Mouse (Mus musculus) liver, adult (tissue): ENCODE results near the gene Utp4.

Experiments
- GATA4 ChIP-seq: IDR thresholded peaks from 2 replicates; pipeline ENCODE4 v1.6.1; 2014; ENCODE audit warnings: mild to moderate bottlenecking, low read length; ENCODE audit not compliant: insufficient replicate concordance

Gene Utp4

DNA sequence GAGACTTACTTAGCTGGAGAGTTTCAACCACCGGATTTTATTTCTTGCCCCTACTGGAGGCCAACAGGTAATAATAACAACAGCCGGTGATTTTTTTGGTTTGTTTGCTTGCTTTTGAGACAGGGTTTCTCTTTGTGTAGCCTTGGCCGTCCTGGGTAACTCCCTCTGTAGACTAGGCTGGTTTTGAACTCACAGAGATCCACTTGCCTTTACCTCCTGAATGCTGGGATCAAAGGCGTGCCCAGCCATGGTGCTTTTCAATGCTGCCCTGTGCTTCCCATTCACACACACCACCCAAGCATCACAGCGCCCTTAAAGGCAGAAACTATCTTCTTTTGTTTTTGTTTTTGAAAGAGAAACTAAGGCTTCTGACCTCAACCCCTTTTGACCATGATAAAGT lies 36.5 kb downstream of the Utp4 start:
- TF ChIP-seq GATA4, result no peak

DNA sequence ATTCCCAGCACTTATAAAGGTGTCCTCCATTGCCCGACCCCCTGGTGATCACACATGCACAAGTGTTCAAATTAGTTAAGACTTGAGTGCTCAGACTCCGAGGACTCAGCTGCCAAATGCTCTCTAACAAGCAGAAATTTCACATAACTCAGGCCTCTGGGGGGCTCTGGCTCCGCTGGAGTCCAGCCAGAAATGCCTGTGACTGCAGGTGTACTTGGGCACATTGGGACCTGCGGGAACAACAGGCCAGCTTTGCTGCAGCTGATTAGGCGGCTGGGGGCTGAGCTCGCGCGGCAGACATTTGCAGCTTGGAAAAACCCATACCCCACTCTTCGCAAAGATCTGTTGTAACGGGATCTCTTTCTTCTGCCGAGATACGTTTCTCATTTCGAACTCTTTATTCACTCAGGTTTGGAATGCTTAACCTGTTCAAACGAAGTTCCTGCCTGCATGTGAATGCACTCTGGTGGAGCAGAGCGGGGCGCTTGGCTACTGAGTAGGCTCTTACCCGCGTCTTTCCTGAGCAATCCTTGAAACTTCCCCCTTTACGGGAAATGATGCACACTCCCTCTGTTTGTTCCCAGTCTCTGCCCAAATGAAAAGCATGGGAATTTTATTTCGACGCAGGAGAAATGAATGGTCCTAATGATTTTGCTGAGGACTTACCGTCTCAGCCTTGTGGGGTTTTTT lies 39.1 kb downstream of the Utp4 start:
- no peak for TF ChIP-seq GATA4

DNA sequence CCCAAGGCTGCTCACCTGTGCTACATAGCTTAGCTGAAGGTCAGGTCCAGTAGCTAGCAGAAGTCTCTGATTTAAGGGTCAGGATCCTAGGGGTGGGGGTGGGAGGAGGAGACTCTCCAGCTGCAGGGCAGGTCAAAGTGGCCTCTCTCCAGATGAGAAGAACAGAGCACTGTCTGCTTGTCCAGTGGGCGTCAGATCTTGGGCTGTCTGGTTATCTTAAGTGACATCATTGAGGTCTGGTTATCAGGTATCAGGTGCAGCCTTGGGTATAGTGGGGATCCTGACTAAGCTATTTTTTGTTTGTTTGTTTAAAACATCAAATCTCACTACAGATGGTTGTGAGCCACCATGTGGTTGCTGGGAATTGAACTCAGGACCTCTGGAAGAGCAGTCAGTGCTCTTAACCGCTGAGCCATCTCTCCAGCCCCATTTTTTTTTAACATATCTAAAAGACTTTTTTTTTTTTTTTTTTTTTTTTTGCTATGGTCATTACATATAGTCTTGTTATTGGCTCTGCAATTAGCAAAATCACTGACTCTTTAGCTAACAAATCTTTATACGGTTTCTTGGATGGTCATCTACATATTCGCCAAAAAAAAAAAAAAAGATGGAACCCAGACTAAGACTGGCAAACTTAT lies 40.2 kb downstream of the Utp4 start:
- TF ChIP-seq GATA4, result no peak

GRCm38 (mm10) chr8:106934226-106934977 lies 41.0 kb downstream of the Utp4 start:
- no peak for TF ChIP-seq GATA4

GRCm38 (mm10) chr8:106935324-106935869 lies 42.0 kb downstream of the Utp4 start, which contains the start of gene Sntb2:
Sntb2 (plus strand) TSS chr8:106935750.
- peak; percentile 27; the same call in 1 of the 2 replicates for TF ChIP-seq GATA4

DNA sequence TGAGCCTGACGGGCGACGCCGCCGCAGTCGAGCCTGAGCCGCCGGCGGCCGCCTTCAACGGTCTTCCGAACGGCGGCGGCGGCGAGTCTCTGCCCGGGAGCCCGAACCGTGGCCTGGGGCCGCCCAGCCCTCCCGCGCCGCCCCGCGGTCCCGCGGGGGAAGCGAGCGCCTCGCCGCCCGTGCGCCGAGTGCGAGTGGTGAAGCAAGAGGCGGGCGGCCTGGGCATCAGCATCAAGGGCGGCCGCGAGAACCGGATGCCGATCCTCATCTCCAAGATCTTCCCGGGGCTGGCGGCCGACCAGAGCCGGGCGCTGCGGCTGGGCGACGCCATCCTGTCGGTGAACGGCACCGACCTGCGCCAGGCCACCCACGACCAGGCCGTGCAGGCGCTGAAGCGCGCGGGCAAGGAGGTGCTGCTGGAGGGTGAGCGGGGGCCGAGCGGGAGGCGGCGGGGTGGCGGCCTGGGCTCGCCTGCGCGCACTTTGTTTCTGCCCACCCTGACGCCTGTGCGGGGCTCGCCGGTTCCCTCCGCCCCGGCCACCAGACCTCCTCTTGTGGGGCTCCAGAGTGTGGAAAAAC lies 42.6 kb downstream of the Utp4 start:
- TF ChIP-seq GATA4, result no peak; the same call in 1 of the 2 replicates

GRCm38 (mm10) chr8:106936478-106937051 lies 43.1 kb downstream of the Utp4 start:
- no peak for TF ChIP-seq GATA4

DNA sequence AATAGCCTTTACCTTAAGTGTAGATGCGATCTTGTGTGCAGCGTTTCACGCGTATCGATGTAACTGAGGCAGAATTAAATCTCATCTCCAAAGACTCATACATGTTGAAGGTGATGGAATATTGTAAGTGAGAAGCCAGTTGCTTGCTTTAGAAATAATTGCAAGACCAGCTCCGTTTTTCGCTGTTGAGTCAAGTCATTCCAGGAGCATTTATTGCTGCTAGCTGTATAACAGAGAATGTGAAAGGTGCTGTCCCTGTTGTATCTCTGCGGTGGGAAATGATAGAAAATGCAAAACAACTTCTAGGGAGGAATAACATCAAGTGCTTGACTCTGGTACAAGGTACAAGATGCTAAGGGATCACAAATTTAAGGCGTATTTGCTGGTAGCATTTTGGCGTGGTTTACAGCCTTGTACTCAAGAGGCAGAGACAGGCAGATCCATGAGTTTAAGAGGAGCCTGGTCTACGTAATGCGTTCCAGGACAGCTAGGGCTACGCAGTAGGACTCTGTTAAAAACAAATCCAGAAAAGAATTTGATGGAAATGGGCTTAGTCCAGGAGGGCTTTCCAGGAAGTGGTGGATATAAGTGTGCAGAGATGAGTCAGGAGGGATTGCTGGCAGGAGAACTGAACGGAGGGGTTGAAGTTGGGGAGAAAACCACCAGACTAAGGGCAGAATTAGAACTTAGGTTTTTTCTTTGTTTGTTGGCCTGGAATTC lies 43.8 kb downstream of the Utp4 start:
- no peak for TF ChIP-seq GATA4

GRCm38 (mm10) chr8:106941806-106942205 lies 48.4 kb downstream of the Utp4 start:
- TF ChIP-seq GATA4, result no peak

DNA sequence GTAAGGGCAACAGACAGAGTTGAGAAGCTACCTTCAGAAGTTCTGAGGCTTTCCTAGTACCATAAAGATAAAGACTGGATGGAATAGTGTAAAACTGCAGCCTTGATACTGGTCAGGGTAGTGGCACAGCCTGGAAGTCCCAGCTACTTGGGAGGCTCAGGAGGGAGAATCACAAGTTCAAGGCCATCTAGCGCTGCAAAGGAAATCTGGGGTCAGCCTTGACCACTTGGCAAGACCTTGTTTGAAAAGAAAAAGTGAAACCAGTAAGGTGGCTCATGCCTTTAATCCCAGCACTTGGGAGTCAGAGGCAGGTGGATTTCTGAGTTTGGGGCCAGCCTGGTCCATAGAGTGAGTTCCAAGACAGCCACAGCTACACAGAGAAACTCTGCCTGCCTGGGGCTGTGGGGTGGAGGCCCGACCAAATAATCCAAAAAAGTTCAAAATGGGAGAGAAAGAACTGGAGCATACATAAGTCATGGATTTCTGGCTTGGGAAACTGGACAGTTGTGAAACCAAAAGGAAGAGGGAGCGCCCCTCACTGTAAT lies 50.5 kb downstream of the Utp4 start:
- TF ChIP-seq GATA4, result no peak

DNA sequence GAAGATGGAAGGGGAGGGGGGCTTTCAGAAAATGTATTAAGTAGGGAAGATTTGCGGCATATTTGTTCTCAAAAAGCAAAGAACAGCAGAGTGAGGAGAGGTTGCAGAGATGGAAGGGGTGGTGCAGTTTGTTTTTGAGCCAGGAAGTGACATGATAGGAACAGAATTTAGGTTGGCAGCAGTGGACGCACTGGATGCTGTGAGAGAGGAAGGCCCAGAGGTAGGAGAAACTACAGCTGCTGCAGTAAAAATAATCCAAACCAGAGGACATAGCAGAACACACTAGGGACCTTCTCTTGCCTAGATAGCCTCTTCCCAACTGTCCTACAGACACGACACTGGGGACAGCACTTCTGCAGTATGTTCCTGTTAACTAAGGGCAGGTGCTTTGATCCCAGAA lies 51.3 kb downstream of the Utp4 start:
- no peak for TF ChIP-seq GATA4

DNA sequence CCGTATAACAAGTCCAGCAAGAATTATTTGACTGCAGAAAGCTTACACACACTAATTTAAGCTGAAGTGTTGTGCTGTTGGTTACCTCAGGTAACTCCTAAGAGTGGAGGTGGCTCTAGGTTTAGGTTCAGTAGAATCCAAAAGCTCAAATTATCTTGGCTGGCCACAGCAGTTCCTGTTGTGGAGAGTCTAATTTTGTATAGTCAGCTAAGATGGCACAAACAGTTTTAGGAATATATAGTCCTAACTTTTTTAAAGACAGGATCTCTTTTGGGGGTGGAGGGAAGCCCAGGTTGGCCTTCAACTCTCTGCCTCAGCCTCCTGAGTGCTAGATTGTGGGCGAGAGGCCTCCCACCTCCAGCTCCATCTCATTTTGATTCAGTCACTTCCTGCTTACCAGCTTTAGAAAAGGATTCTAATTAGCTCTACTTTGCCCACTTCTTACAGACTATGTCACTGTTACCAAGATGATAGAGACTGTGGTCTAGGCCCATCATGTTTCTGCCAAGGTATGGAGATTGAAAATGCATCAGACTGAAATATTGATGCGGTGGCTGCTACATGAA lies 55.3 kb downstream of the Utp4 start:
- no peak for TF ChIP-seq GATA4

GRCm38 (mm10) chr8:106951707-106952106 lies 58.3 kb downstream of the Utp4 start:
- TF ChIP-seq GATA4, result no peak

DNA sequence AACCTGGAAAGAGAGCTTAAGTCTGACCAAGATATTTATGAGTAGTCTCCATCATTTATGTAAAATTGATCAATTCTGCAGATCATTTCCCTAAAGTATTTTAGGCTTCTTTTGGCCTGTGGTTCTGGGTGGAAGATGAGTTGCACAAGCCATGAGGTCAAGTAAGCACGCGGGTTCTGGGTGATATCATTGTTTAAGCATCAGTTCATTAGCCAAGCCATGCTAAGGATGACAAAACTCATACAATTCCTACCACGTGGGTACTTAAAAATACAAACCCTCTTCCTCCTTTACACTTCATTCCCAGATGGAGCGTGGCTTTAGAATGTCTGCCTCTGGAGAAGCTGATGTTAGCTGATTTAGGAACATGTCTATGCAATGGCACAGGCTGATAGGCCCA lies 60.1 kb downstream of the Utp4 start:
- no peak for TF ChIP-seq GATA4
